Mouse (Mus musculus) frontal cortex, postnatal 36 days (tissue): ENCODE data around the gene D930007J09Rik.

Experiments
- DNase-seq, 2 experiments: peaks; one replicate each; pipeline ENCODE4 v3.0.0; 2022; ENCODE audit warnings: low spot score in 2 of 2

D930007J09Rik gene

DNA sequence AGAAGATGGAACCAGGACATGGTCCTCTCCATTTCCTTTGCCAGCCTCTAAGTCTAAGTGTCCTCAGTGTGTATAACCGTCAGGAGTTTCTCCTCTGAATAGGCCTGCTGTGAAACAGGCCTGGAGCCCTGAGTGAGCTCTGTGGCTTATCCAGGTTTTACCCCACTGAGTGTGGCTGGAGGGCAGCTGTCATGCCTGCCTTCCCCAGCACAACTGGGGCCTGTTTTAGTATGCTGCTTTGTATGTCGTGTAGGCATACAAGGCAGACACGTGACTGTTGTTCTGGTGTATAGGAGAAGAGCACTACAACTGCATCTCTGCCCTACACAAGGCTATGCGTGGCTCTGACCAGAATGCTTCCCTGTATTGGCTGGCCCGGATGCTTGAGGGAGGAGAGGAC is 17.3 kb upstream of the D930007J09Rik start:
- DNase-seq, result no peak

DNA sequence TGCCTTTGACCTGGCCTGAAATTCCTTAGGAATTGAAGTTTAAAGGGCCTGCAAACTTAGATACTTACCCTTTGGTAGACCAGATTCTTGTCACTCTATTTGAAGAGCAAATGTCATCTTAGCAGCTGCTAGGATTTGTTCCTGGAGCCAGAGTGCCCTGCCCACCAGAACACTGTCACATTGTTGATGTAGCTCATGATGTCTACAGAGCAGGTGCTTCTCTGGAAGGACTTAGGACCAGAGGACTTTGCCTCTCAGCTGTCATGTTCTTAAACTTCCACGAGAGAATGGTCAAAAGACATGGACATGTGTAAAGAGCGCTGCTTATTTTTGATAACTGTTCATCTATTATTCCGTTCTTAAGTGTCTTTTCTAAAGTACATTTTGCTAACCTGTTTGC is 16.6 kb upstream of the D930007J09Rik start:
- DNase-seq, result no peak

DNA sequence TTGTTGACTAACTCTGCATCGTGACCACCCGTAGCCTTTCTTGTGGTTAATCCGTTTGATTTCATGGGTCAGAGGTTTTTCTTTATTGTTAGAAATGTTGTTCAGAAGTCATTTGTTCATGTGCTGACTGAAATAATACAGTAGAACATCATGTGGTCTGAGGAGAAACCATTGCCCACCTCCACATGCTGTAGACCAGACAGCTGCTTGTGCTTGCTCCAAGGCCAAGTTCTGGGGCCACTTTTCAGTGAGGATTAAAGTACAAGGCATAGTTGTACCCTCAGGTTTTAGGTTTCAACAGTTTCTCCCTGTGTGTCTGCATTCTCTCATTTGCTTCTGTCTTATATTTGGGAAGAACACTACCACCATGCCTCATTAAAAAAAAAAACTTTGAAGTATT is 5.0 kb upstream of the D930007J09Rik start:
- no peak for DNase-seq

DNA sequence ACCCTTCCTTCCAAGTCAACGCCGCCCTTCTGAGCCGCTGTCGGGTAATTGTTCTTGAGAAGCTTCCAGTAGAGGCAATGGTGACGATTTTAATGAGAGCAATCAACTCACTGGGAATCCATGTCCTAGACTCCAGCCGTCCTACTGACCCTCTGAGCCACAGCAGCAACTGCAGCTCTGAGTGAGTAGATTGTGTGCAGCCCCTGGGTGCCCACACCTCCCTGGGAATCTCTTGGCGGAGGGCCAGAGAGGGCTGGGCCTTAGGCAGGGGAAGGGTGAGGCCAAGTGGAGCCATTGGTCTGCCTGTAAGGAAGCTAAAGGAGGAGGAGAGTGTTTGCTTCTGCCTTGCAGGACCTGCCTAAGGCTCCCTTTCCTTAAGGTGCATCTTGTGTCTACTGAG is 4.2 kb upstream of the D930007J09Rik start:
- DNase-seq, result no peak

DNA sequence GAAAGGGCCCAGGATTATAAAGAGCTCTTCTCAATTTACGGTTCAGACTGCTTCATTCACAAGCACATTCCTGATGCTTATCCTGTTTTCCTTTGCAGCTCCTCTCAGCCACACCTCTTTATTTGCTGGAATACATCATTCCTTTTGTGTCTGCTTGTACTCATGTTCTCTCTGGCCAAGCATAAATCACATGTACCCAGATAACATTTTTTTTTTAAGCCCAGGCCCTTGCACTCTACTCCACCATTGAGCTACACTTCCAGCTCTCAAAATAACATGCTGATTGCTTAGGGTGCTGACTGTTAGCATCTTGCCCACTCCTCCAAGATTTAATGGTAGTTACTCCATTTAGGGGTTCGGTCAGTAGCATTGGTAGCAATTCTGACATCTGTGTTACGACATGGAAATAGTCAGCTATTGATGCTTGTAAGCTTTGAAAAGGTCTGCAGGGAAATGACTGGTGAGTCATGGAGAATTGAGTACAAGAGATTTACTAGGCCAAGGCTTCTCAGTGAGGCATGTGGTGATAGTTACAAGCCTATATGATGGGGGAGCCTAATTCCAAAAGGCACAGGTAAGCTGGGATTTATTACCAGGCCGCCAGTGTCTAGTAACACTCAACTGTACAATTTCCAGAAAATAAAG is 1.2 kb upstream of the D930007J09Rik start:
- no peak for DNase-seq

DNA sequence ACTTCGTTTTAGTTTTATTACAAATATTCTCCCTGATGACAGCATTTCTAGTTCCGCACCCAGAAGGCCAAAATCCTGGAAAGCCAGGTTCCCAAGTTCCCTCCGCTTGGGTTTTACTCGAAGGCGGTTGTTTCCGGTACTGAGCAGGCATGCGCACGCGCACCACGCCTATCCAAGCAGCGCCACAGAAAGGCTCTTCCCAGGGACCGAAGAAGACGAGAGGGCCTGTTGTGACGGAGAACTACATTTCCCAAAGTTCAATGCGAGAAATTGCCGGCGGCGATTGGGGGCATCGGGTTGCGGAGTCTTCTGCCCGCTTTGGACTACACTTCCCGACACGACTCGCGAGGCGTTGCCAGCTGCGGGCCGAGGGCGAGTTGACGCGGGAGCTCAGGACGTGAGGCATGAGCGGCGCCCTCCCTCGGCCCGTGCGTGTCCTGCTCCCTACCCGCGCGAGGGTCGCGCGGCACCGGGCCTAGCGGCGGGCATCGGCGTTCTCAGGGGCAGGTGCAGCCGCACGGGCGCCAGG is 892 bp downstream of the D930007J09Rik start, which contains the start of gene Wrnip1:
Wrnip1 (plus strand) TSS at position 346 of the 529 bp plus-strand sequence.
- peak; percentile 98 to 99 for DNase-seq

DNA sequence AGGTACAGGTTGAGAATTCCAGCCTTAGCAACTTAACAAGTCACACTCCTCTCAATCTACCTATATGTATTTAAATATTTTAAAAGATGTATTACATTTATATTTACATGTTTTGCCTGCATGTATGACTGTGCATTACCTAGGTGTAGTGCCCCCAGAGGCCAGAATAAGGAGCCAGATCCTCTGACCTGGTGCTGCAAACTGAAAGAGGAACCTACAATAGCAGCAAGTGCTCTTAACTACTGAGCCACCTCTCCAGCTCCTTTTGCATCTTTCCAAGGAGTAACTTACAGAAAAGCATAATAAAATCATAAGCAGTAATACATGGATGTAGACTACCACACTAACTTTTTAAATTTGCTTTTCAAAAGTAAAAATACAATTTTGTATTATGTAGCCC is 1.8 kb downstream of the D930007J09Rik start:
- DNase-seq, result no peak

DNA sequence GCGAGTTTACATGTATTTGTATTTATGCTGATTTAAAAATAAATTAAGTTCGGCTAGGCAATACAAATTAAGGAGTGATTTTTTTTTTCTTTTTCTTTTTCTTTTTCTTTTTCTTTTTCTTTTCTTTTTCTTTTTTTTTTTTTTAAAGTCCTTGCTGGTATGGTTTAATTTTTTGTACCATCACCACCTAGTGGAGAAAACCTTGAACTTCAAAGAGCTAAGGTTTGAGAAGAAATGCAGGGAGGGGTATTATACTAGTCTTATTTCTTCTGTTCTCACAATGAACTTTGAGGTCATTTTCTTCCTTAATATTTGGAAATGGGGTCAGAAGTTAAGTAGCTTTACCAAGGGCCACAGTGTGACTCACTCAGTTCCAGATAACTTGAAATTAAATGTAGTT is 3.5 kb downstream of the D930007J09Rik start:
- no peak for DNase-seq

DNA sequence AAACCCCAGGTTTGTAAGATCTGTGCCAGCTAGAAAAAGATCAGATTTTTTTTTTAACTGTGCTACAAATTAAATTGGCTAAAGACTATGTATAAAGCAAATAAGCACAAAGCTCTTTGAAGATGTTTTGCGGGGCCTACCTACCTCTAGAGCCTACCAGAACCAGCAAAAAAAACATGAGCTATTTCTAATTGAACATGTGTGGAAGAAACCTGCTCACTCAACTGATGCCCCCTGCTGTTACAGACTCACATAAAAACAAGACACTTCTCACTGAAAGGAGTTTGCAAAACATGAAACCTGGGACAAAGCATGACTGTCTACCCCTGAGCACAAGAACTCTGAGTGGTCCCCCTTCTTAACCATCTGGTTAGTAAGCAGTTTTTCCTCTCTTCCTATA is 5.6 kb downstream of the D930007J09Rik start:
- no peak for DNase-seq

DNA sequence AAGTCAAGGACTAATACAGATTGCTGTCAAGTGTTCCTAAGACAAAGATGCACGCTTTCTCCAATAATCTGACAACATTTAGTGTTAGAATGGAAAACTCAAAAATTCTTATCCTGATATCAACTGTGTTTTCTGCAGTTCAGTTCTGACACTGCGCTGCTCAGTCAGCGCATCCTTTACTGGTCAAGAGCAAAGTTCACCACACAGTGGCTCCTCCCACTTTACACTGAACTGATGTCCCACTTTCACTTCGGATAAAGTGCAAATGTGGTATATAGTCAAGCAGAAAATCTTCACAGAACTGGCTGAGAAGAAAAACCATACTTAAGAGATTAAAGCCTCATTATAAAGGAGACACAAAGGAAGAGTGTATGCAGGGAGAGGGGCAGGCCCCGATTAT is 7.5 kb downstream of the D930007J09Rik start:
- no peak for DNase-seq

DNA sequence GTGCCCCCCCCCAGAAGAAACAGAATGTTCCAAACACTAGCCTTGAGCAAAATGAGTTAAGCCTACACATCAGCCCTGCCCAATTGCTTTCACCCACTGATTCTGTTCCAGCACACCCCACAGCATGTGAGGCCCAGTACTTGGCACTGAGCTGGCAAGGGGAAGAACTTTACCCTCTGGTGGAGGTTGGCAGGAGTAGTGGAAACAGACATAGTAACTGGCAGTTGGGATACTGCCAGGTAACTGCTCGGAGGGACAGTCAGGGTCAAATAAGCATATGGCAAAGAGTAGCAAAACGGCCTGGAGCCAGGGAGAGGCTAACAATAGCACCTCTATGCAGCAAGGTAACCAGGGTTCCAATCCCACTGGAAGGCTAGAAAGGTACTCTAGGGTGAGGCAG is 8.0 kb downstream of the D930007J09Rik start:
- no peak for DNase-seq

DNA sequence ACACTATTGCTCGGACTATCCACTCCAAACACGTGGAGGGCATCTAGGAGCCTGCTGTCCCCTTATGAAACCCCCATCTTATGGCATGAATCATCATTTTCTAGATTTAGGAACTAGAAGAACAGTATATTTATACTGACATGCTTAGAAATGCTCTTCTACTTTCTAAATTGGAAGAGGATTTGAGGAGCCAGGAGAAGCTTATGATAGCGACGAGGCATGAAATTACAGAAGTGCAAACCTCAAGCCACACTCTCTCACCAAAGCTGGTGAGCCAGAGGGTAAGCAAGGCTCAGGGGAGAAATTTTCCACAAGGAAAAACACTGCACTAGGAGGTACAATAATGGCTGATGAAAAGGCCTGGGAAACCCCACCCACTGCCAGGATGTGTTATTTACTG is 12.9 kb downstream of the D930007J09Rik start:
- DNase-seq, result no peak

DNA sequence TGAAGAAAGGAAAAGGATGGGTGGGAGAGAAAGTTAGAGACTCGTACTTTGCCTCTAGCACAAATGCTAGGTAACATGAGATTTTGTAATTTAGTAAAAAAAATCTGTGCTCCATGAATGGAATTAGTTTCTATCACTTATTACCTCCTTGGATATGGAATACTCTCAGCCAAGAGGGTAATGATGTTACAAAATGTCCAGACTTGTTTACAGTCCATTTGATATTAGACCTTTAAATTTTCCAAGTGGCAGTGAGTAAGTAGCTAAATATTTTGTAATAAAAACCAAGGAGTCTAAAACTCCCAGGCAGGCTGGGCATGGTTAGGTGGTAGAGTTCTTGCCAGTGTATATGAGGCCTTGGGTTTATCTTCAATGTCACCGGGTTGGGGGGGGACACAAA is 15.1 kb downstream of the D930007J09Rik start:
- DNase-seq, result no peak

DNA sequence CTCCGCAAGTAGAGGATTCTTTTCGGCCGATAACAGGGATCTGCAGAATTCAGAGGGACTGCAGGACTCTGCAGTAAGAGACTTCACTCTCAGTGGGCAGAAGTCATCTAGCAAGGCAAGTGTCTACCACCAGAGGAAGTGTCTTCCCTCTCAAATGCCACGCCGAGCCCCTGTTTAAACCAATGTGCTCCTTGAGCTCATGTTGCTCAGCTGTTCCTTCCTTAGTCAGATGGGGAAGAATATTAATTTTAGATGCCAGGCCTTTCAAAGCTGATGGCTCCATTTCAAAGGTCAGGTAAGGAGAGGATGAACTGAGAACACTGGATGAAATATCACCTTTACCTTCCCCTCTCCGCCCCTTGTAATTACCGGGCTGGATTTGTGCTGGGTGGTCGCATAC is 18.8 kb downstream of the D930007J09Rik start, which contains the start of gene Mylk4:
Mylk4 (minus strand) TSS at position 139 of the 400 bp plus-strand sequence.
- DNase-seq, result no peak

DNA sequence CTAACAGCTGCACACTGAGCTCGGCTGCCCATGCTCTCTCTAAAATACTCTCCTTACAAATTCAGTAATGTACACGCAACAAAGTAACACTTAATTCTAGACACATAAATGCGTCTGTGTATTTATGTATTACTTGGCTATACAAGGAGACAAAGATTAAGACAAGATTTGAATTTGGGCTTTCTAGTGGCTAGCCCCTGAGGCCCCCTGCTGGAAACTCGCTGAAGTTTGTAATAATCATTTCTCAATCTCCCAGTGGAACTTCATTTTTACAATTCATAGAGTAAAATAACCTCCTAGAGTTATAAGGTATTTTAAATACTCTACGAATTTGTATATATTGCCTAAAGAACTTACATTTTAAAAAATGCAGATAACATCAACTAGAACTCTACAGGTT is 19.6 kb downstream of the D930007J09Rik start:
- no peak for DNase-seq

DNA sequence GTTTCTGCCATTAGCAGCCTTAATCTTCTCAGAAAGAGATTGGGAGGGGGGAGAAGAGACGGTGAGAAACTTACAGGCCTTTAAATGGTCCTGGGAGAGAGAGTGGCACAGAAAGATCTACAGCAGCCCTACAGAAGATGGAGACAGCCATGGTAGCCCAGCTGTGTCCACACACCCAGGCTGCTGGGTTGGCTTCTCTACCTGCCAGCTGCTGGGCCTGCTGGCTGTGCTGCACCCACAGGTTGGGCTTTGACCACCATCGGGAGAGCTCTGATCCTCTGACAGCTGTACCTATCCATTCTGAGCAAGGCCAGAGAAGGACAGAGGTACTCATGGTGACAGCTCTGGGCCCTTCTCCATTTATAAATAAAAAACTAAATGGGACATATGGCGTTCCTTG is 23.8 kb downstream of the D930007J09Rik start:
- DNase-seq, result no peak

DNA sequence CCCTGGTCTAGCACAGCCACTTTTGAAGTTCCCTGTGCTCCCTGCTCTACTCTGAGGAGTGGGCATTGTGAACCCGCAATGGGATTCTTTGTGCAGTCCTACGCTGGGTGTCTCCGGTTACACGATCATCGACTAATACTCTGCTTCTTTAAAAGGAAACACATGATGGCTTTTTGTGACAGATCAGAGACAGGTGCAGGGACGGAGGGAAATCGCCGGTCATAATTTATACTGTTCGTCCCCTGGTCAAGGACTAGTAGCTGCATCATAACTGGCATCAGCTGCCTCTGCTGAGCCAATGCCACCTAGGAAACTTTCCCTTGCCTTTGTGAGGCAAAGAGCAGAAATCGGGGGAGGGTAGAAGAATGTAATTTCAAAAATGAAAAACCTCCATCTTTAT is 26.3 kb downstream of the D930007J09Rik start:
- DNase-seq, result no peak

DNA sequence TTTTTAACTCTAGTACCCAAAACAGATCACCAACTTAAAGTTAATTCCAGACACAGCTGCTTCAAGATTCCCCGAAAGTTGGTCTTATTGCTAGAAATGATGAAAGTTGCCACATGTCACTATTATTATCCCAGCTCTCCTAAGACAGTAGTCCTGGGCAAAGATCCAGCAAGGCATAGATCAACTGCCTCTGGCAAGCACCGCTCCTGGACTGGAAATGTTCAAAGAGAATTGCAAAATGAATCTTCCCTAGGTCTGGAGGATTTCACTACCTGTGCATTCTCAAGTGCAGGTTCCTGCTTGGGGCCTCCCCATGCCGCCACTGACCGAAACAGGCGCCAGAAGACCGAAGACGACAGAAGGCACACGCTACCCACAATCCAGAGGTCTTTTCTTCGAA is 26.8 kb downstream of the D930007J09Rik start:
- DNase-seq, result peak in 1 of 2 experiments; percentile 29

DNA sequence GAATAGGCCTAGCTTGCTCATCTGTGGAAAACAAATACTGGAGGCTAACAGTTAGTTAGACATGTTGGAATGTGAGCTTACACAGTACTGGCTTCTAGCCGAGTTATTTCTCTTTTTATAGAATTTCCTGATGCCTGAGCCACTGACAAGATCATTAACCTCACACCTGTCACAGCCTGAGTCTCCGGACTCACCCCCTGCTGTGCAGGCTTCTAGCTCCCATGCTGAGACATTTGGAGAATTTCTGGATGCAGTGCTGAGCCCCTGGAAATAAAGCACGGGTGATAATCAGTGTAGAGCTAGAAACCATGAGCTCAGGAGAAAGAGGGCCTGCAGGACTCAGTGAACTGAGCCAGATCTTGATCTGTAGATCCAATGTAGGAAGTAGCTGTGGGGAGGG is 32.7 kb downstream of the D930007J09Rik start:
- no peak for DNase-seq

DNA sequence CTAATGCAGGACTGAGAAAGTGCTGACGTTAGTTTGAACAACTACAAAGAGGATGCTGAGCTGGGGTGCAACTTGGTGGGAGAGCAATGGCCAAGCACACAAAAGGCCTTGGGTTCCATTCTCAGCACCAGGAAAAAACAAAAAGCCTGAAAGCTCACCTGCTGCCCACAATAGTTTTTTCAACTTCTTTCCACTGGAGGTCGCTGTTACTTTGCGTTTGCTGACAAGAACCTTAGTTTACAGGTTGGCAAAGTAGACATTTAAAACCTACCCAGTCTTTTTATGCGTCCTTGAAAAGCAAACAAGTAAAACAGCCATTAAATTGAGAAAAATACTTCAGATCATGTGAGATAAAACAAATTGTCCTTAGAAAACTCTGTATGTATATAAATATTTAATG is 34.5 kb downstream of the D930007J09Rik start:
- peak; percentile 22 to 62 for DNase-seq

DNA sequence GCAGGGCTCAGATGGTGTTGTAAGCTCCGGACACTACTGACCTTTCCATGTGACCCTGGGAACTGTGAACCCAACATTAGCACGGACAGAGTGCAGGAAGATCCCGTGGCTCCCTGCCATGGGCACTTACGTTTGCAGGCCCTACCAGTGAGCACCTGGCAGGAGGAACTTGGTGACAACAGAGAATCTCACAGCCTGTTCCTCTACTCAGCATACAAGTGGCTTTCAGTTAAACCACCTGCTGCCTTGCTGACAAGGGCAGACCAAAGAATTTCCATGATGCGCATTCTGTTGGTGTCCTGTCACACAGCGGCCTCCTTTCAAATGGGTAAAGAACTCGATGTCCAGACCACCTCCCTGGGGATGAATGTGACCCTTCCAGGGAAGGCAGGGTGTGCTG is 38.2 kb downstream of the D930007J09Rik start:
- DNase-seq, result no peak

DNA sequence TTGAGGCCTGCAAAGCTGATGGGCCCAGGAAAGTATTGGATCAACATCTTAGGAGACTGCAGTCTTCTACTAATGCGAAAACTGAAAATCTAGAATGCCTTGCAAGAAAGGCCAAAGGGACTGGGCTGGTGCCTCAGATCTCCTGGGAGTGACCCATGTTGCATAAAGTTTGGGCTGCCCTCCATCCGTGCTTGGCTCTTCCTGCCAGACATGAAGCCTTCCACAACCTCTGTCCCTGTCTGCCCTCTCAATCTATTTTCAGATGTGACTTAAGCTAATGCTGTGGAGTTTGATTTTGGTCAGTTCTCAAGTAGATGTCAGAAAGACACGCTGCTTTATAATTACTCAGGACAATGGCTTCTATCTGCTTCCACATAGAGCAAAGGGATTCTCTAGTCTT is 39.5 kb downstream of the D930007J09Rik start:
- no peak for DNase-seq

DNA sequence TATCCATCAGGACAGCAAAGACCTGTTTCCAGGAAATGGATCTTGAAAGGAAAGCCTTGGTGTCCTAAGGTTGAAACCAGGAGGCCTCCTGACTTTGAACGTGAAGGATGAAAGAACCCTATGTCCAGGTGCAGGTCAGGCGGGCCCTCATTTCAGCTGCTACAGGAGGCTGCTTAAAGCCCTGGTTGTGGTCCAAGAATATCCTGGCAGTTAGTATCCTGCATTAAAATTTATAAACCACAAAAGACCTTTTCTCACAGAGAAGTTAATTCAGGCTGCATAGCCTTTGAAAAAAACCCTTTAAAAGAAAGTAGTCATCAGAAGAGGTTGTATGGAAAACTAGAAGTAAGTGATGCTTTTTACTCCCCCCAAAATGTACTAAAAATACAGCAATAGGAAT is 41.9 kb downstream of the D930007J09Rik start:
- DNase-seq, result no peak

DNA sequence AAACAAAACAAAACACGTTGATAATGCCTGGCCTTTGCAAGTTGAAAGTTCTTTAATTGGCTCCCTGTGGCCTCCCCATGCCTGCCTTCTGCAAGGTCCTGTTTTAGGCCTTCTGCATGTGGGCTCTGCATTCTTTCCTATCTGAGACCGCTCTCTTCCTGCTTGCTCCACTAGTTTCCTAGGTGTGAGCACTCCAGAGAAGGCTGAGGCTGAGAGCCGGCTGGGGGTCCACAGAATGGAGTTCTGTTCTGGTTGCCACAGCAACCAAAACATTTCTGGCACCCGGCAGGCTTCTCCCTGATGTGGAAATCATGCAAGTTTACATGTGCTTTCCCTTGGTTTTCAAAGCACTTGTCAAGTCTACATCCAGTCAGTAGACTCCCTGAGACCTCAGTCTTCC is 43.6 kb downstream of the D930007J09Rik start:
- DNase-seq, result no peak
